ENCODE assay signal across 22 mouse cellular contexts in the genomic region with DNA sequence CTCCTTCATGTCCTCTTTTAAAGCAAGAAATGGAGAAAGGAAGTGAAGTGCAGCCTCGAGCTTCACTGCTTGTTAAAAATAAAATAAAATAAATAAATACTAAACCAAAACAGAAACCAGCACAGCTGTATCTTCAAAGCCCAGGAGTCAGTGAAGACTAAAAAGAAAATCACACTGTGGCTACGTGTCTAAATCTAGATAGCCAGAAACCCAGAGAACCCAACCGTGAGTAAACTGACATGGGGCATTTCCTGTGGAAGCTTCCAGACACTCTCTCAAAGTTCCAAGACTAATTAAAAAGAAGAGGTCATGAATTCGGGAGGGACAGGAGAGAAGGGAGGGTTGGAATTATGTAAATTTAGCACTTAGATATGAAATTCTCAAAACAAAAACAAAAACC. TPM values are rescaled to one million over a fixed set of nuclear protein-coding genes. Genes with fewer than 3 reads are reported as not detected.
DNase-seq lines count a peak whose midpoint lies in the region; ATAC-seq and TF ChIP-seq lines count a peak whose summit lies in the region.
"Had no signal": no experiment of that assay in that cellular context is flagged by ENCODE, and none has a peak within 500 bp of the region (broad histone marks: within the 10 kb centered on the region; RNA-seq: fewer than 3 reads in every experiment).

No protein-coding gene starts in this region.

- no peaks in the 10 kb centered on the region for H3K27me3 ChIP-seq in liver, postnatal 0 days (ENCODE audit: insufficient read depth, low read length)
- no peaks in the 10 kb centered on the region for H3K27me3 ChIP-seq in liver, embryonic 11.5 days (replicated peaks; ENCODE audit: control insufficient read depth, insufficient read depth, low read length)
- H3K27me3 ChIP-seq: heart, embryonic 15.5 days; hindbrain, embryonic 12.5 days; limb, embryonic 12.5 days; liver, embryonic 13.5 days; midbrain, embryonic 15.5 days; neural tube, embryonic 15.5 days had no signal

- H3K9me3 ChIP-seq in liver, postnatal 0 days (ENCODE audit: low read length): no peaks in the 10 kb centered on the region
- H3K9me3 ChIP-seq in liver, embryonic 11.5 days (ENCODE audit: control insufficient read depth, low read length): no peaks in the 10 kb centered on the region
- H3K9me3 ChIP-seq: forebrain, embryonic 10.5 days; heart, embryonic 15.5 days; hindbrain, embryonic 12.5 days; limb, embryonic 12.5 days; liver, embryonic 13.5 days; midbrain, embryonic 15.5 days; neural tube, embryonic 15.5 days had no signal

- WGBS in liver, postnatal 0 days (ENCODE audit: insufficient replicate concordance): 31% methylated on average over 4 of the region's 4 CpGs
- 37% methylated on average over 4 of the region's 4 CpGs for WGBS in liver, embryonic 11.5 days

- H3K36me3 ChIP-seq in liver, postnatal 0 days (replicated peaks; ENCODE audit: insufficient read depth, low read length): no peaks in the 10 kb centered on the region
- no peaks in the 10 kb centered on the region for H3K36me3 ChIP-seq in liver, embryonic 11.5 days (ENCODE audit: control insufficient read depth, insufficient read depth, low read length)
- H3K36me3 ChIP-seq: forebrain, embryonic 10.5 days; heart, embryonic 15.5 days; hindbrain, embryonic 12.5 days; limb, embryonic 12.5 days; liver, embryonic 13.5 days; midbrain, embryonic 15.5 days; neural tube, embryonic 15.5 days had no signal

- peak overlapping the region; percentile 39; the same call in 1 of the 2 replicates for H3K27ac ChIP-seq in liver, postnatal 0 days (ENCODE audit: low read depth)
- H3K27ac ChIP-seq in liver, embryonic 11.5 days (ENCODE audit: low read depth, low read length): no peak overlapping the region
- 0 out of 2 replicates have a peak overlapping the region, but pooled peaks have one; percentile 12 for H3K27ac ChIP-seq in brown adipose tissue, adult 24 weeks (replicated peaks; ENCODE audit: low read depth, low read length)
- H3K27ac ChIP-seq: forebrain, embryonic 10.5 days; hindbrain, embryonic 12.5 days; limb, embryonic 12.5 days; liver, embryonic 13.5 days; midbrain, embryonic 15.5 days; neural tube, embryonic 15.5 days had no signal

- no peak for DNase-seq in liver, postnatal 0 days
- no peak for DNase-seq in liver, embryonic 11.5 days (ENCODE audit: low spot score)
- DNase-seq in A20 (ENCODE audit: low read depth, low spot score): peak; percentile 64
- DNase-seq in CD4-positive helper T cell, adult 2 months (ENCODE audit: low read depth, low spot score): peak; percentile 48
- DNase-seq in frontal cortex, postnatal 10 days (ENCODE audit: low spot score in 2 of 2): no peak
- DNase-seq in yolk sac, embryonic 10.5 days (ENCODE audit: low spot score): no peak
- DNase-seq: adrenal gland, postnatal 10 days; cerebellum, adult 11 months; cerebellum, postnatal 10 days; forebrain, postnatal 0 days; kidney, adult 8-10 months; kidney, postnatal 25 days; liver, embryonic 13.5 days; right cerebral cortex, postnatal 25 days had no signal

- no peak for TF ChIP-seq EP300 in liver, postnatal 0 days (IDR thresholded peaks at IDR 0.05; ENCODE audit: low read depth)

- no peak for ATAC-seq in liver, postnatal 0 days
- no peak for ATAC-seq in liver, embryonic 11.5 days (replicated peaks; ENCODE audit: low FRiP score)
- ATAC-seq: forebrain, postnatal 0 days; midbrain, embryonic 15.5 days had no signal

- no peak overlapping the region for H3K4me3 ChIP-seq in liver, postnatal 0 days (ENCODE audit: low read depth, low read length)
- H3K4me3 ChIP-seq in liver, embryonic 11.5 days (ENCODE audit: low read depth, low read length): no peak overlapping the region
- H3K4me3 ChIP-seq in brown adipose tissue, adult 24 weeks (ENCODE audit: insufficient read depth, low read depth, low read length): no peak overlapping the region
- H3K4me3 ChIP-seq: forebrain, embryonic 10.5 days; heart, embryonic 15.5 days; hindbrain, embryonic 12.5 days; limb, embryonic 12.5 days; liver, embryonic 13.5 days; midbrain, embryonic 15.5 days; myocyte; neural tube, embryonic 15.5 days had no signal

- peak overlapping the region; percentile 16; the same call in 1 of the 2 replicates for H3K4me2 ChIP-seq in liver, postnatal 0 days (ENCODE audit: low read depth, low read length)
- H3K4me2 ChIP-seq in liver, embryonic 11.5 days: no peak overlapping the region
- H3K4me2 ChIP-seq: heart, embryonic 15.5 days; hindbrain, embryonic 12.5 days; limb, embryonic 12.5 days; liver, embryonic 13.5 days; midbrain, embryonic 15.5 days; neural tube, embryonic 15.5 days had no signal

- H3K9ac ChIP-seq in liver, postnatal 0 days (replicated peaks): no peak overlapping the region
- H3K9ac ChIP-seq in liver, embryonic 11.5 days (ENCODE audit: low read depth, low read length): no peak overlapping the region
- H3K9ac ChIP-seq: forebrain, postnatal 0 days; heart, embryonic 15.5 days; hindbrain, embryonic 12.5 days; limb, embryonic 12.5 days; liver, embryonic 13.5 days; midbrain, embryonic 15.5 days; neural tube, embryonic 15.5 days had no signal

- no peak for TF ChIP-seq CTCF in liver, postnatal 0 days (IDR thresholded peaks at IDR 0.05; ENCODE audit: low read depth)

- H3K4me1 ChIP-seq in liver, postnatal 0 days (ENCODE audit: insufficient read depth): peaks cover 23% of the 10 kb centered on the region
- H3K4me1 ChIP-seq in liver, embryonic 11.5 days (replicated peaks; ENCODE audit: control insufficient read depth, insufficient read depth, low read length): no peaks in the 10 kb centered on the region; the same call in 1 of the 2 replicates
- H3K4me1 ChIP-seq in brown adipose tissue, adult 24 weeks (ENCODE audit: control insufficient read depth, insufficient read depth, insufficient read length, low read length): peaks cover 33% of the 10 kb centered on the region
- H3K4me1 ChIP-seq: hindbrain, embryonic 12.5 days; midbrain, embryonic 15.5 days had no signal

RNA-seq across cellular contexts. Expression of a gene that starts 15.9 kb away (rescaled TPM):
- polyA plus RNA-seq in liver, postnatal 0 days (2015; fragmentation: Nextera tagmentation; extraction: Ambion mirVana): 13.8 and 15.2 TPM in 2 replicates
- polyA plus RNA-seq in liver, embryonic 11.5 days (2014; fragmentation: Nextera tagmentation; extraction: Ambion mirVana): 4.0 and 5.3 TPM in 2 replicates
- polyA plus RNA-seq in brown adipose tissue, adult 24 weeks (2012; ENCODE audit: insufficient read depth, insufficient read length, missing spikeins): 33.6 and 35.0 TPM in 2 replicates

Comparison
In these comparisons a context has a peak if more than half of its experiments do, and no peak if none do; other contexts are left out.
1. DNase-seq: peak in A20 (single experiment) and CD4-positive helper T cell, adult 2 months (single experiment); none in liver, postnatal 0 days (single experiment), liver, embryonic 11.5 days (single experiment), frontal cortex, postnatal 10 days (0 of 2) and yolk sac, embryonic 10.5 days (single experiment).